Mouse (Mus musculus): ENCODE results near the gene Tmem117. TPM values are rescaled to one million over a fixed set of nuclear protein-coding genes. Genes with fewer than 3 reads are reported as not detected.
A peak's percentile ranks its signal among the peaks of the same experiment; 100 is the strongest.

Gene Tmem117
- total RNA-seq, 2 experiments from 2014 or later = not detected

GRCm38 (mm10) chr15:94732104-94732503 lies 103.1 kb downstream of the Tmem117 start:
- no peak for ATAC-seq (replicated peaks; ENCODE audit: poor library complexity, severe bottlenecking)

- ATAC-seq (replicated peaks; ENCODE audit: poor library complexity, severe bottlenecking) = peak; percentile 30; the same call in 1 of the 2 replicates
Observed at GRCm38 (mm10) chr15:94769227-94769626, 140.2 kb downstream of the Tmem117 start.

GRCm38 (mm10) chr15:94770832-94771578 lies 142.0 kb downstream of the Tmem117 start:
- no peak for ATAC-seq (replicated peaks; ENCODE audit: poor library complexity, severe bottlenecking)

- ATAC-seq (replicated peaks; ENCODE audit: poor library complexity, severe bottlenecking) = no peak
Observed at GRCm38 (mm10) chr15:94771691-94772090, 142.7 kb downstream of the Tmem117 start.

- no peak for ATAC-seq (replicated peaks; ENCODE audit: poor library complexity, severe bottlenecking)
Observed at GRCm38 (mm10) chr15:94776119-94777069, 147.4 kb downstream of the Tmem117 start.

- no peak for ATAC-seq (replicated peaks; ENCODE audit: poor library complexity, severe bottlenecking)
Observed at GRCm38 (mm10) chr15:94781556-94781955, 152.5 kb downstream of the Tmem117 start.

- ATAC-seq (replicated peaks; ENCODE audit: poor library complexity, severe bottlenecking) = no peak
Observed at GRCm38 (mm10) chr15:94793455-94793854, 164.4 kb downstream of the Tmem117 start.

GRCm38 (mm10) chr15:94795484-94795883 lies 166.5 kb downstream of the Tmem117 start:
- ATAC-seq (replicated peaks; ENCODE audit: poor library complexity, severe bottlenecking) = no peak

GRCm38 (mm10) chr15:94798236-94798635 lies 169.2 kb downstream of the Tmem117 start:
- ATAC-seq (replicated peaks; ENCODE audit: poor library complexity, severe bottlenecking) = no peak

GRCm38 (mm10) chr15:94801462-94801861 lies 172.4 kb downstream of the Tmem117 start:
- no peak for ATAC-seq (replicated peaks; ENCODE audit: poor library complexity, severe bottlenecking)

- ATAC-seq (replicated peaks; ENCODE audit: poor library complexity, severe bottlenecking) = no peak
Observed at GRCm38 (mm10) chr15:94802820-94803219, 173.8 kb downstream of the Tmem117 start.

- ATAC-seq (replicated peaks; ENCODE audit: poor library complexity, severe bottlenecking) = no peak
Observed at GRCm38 (mm10) chr15:94803624-94804342, 174.8 kb downstream of the Tmem117 start.

- ATAC-seq (replicated peaks; ENCODE audit: poor library complexity, severe bottlenecking) = no peak
Observed at GRCm38 (mm10) chr15:94806005-94806404, 177.0 kb downstream of the Tmem117 start.

GRCm38 (mm10) chr15:94811550-94811949 lies 182.5 kb downstream of the Tmem117 start:
- ATAC-seq (replicated peaks; ENCODE audit: poor library complexity, severe bottlenecking) = no peak

- ATAC-seq (replicated peaks; ENCODE audit: poor library complexity, severe bottlenecking) = no peak
Observed at GRCm38 (mm10) chr15:94814213-94815100, 185.4 kb downstream of the Tmem117 start.

- no peak for ATAC-seq (replicated peaks; ENCODE audit: poor library complexity, severe bottlenecking)
Observed at GRCm38 (mm10) chr15:94835634-94836033, 206.6 kb downstream of the Tmem117 start.

- ATAC-seq (replicated peaks; ENCODE audit: poor library complexity, severe bottlenecking) = no peak
Observed at GRCm38 (mm10) chr15:94838646-94839045, 209.6 kb downstream of the Tmem117 start.

- ATAC-seq (replicated peaks; ENCODE audit: poor library complexity, severe bottlenecking) = no peak
Observed at GRCm38 (mm10) chr15:94847501-94847900, 218.5 kb downstream of the Tmem117 start.

GRCm38 (mm10) chr15:94859641-94860040 lies 230.6 kb downstream of the Tmem117 start:
- ATAC-seq (replicated peaks; ENCODE audit: poor library complexity, severe bottlenecking) = no peak

- no peak for ATAC-seq (replicated peaks; ENCODE audit: poor library complexity, severe bottlenecking)
Observed at GRCm38 (mm10) chr15:94861173-94861572, 232.1 kb downstream of the Tmem117 start.
